Mouse (Mus musculus) limb, embryonic 10.5 days (tissue): ENCODE results near the gene Oas1c. TPM values are rescaled to one million over a fixed set of nuclear protein-coding genes. Genes with fewer than 3 reads are reported as not detected.

Experiments used
- DNase-seq: peaks from one replicate; pipeline ENCODE4 v3.0.0-alpha.2; 2017; ENCODE audit warnings: low spot score
- H3K27ac ChIP-seq: fragments of 300-500 bp; sonication (generic); 2 replicates; pipeline ENCODE4 v1.5.1; 2016; ENCODE audit warnings: mild to moderate bottlenecking
- H3K27me3 ChIP-seq: fragments of 300-500 bp; sonication (generic); 2 replicates; pipeline ENCODE4 v1.6.1; 2016; ENCODE audit warnings: low read depth, mild to moderate bottlenecking; ENCODE audit not compliant: poor library complexity, severe bottlenecking
- H3K36me3 ChIP-seq: fragments of 300-500 bp; sonication (generic); 2 replicates; pipeline ENCODE4 v1.6.1; 2016; ENCODE audit warnings: mild to moderate bottlenecking, moderate library complexity
- H3K4me1 ChIP-seq: fragments of 300-500 bp; sonication (generic); 2 replicates; pipeline ENCODE4 v1.6.1; 2016
- H3K4me3 ChIP-seq: fragments of 300-500 bp; sonication (generic); 2 replicates; pipeline ENCODE4 v1.5.1; 2016; ENCODE audit warnings: mild to moderate bottlenecking, moderate library complexity
- H3K9me3 ChIP-seq: fragments of 300-500 bp; sonication (generic); replicated peaks from 2 replicates; pipeline ENCODE4 v1.6.1; 2016; ENCODE audit warnings: mild to moderate bottlenecking
- WGBS: fragments of 180-500 bp; shearing (Covaris S2); methylation state at CpG from one replicate; pipeline ENCODE4 v1.1.7; 2016; 5-methylcytosine and 5-hydroxymethylcytosine counted together
- microRNA-seq: library from miRNA; unstranded; fragments of <30 nt; microRNA quantifications from one replicate; pipeline ENCODE4, GENCODE M21; 2017
- polyA plus RNA-seq: library from polyadenylated mRNA; unstranded; fragments of >200 nt; fragmentation: Nextera tagmentation; extraction: Ambion mirVana; gene quantifications from 2 replicates; pipeline ENCODE4 v1.2.1, GENCODE M21; 2016

Oas1c gene
- polyA plus RNA-seq, 1 experiment from 2014 or later: 0.43 TPM

DNA sequence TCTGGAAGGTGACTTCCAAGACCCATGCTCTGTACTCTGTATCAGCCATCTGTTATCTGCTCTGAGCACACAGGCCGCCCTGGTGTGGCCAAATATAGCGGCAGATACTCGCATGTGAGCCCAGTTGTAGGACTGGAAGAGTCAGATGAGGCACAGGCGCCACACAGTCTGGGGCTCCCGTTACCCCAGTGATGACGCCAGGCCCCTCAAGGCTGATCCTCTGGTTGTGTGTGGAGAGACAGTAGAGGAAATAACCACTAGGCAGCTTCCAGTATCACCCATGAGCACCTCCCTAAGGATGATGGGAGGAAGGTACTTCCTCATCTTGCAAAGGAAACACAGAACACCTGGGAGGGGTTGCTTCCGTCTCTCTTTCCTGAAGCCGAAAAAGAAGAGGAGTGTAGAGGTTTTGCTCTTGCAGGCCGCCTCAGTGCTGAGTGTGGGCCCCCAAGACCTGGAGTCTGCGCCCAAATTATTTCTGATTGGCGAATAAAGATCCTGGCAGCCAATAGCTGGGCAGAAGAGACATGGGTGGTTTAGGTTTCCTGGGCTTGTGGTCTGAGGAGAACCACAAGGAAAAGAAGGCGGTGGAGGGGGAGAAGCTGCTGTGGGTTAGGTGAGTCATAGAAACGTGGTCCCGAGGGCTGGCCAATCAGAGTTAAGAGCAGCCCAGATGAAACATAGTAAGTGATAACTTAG lies 36.9 kb downstream of the Oas1c start:
- Histone ChIP-seq H3K4me1 (peaks cover 16% of the 10 kb centered on the region; the same call in 1 of the 2 replicates), H3K27me3 (no peaks in the 10 kb centered on the region), H3K9me3 (no peaks in the 10 kb centered on the region), H3K4me3 (no peak overlapping the region), H3K27ac (no peak overlapping the region), H3K36me3 (no peaks in the 10 kb centered on the region)
- 84% methylated on average over 14 of the region's 14 CpGs for WGBS
- DNase-seq: no peak

DNA sequence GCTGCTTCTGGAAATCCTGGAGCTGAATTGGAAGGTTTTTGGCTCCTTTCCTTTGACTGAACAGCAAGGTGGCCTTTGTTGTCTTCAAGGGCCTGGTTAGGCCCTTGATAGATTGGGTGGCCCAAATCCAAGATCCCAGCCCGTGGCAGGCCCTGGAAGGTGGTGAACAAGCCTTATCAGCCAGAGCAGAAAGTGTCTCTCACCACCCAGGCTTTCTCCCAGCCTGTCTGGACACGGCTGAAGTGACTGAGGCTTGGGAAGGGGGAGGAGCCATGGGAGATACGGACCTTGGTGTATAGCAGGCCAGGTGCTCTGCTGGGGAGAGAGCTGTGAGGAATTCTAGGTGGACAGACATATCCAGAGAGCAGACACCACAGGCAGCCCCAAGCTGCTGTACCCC lies 42.9 kb downstream of the Oas1c start:
- H3K36me3 ChIP-seq: no peaks in the 10 kb centered on the region
- H3K27ac ChIP-seq: no peak overlapping the region
- no peaks in the 10 kb centered on the region for H3K9me3 ChIP-seq
- no peaks in the 10 kb centered on the region for H3K4me1 ChIP-seq
- H3K27me3 ChIP-seq: no peaks in the 10 kb centered on the region
- no peak for DNase-seq
- H3K4me3 ChIP-seq: no peak overlapping the region
- 82% methylated on average over 3 of the region's 3 CpGs for WGBS

DNA sequence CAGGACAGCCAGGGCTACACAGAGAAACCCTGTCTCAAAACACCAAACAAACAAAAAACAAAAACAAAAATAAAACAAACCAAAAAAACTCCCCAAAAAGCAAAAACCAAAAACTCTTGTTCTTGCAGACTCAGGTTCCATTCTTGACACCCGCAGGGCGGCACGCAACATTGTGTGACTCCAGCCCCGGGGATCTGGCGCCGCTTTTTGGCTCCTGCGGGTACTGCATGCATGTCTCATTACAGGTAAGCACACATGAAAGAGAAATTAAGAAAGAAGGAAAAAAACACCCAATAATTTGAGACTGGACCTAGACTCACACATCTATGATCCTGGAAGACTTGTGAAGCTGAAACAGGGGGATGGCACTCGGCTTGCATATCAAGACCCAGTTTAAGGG lies 47.3 kb downstream of the Oas1c start:
- H3K36me3 ChIP-seq: no peaks in the 10 kb centered on the region
- 75% methylated on average over 8 of the region's 8 CpGs for WGBS
- no peak for DNase-seq
- H3K27ac ChIP-seq: no peak overlapping the region
- peaks cover 9% of the 10 kb centered on the region for H3K4me1 ChIP-seq
- H3K27me3 ChIP-seq: peaks cover 10% of the 10 kb centered on the region; the same call in 1 of the 2 replicates
- no peak overlapping the region for H3K4me3 ChIP-seq
- H3K9me3 ChIP-seq: no peaks in the 10 kb centered on the region

DNA sequence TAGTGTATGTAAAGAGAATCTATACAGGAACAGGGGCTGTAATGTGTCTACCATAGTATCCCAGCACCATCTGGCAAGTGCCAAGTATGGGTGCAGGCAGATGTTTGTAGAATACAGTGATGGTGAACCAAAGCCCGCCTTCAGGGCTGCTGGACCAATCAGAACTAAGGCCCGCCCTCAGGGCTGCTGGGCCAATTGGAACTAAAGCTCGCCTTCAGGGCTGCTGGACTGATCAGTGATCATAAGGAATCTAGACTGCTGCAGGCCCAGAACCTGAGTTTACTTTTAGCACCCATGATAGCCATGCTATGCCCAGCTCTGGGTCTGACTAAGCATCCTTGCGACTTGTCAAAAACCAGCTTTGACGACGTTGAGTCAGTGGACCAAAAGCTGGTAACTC lies 50.4 kb downstream of the Oas1c start:
- WGBS: 25% methylated on average over 6 of the region's 6 CpGs
- H3K4me3 ChIP-seq: 0 out of 2 replicates have a peak overlapping the region, but pooled peaks have one; percentile 7
- peaks cover 15% of the 10 kb centered on the region; the same call in 1 of the 2 replicates for H3K27me3 ChIP-seq
- H3K4me1 ChIP-seq: peaks cover 9% of the 10 kb centered on the region
- no peaks in the 10 kb centered on the region for H3K36me3 ChIP-seq
- no peaks in the 10 kb centered on the region for H3K9me3 ChIP-seq
- H3K27ac ChIP-seq: no peak overlapping the region
- peak; percentile 37 for DNase-seq

DNA sequence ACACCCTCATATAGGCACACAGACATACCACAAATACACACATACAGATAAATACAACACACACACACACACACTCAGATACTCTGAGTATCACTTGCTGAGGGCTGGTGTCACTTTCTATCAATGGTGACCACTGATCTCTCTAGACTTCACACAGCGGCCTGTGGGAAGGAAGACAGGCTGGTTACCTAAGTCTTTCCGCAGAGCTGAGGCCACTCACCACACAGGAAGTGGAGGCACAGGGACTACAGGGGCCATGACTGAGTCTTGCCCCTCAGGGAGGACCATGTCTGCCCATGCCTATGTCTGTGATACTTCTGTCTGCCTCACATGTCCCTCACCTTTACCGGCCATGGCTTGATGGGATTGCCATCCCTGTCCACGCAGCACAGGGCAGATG lies 58.1 kb downstream of the Oas1c start:
- no peaks in the 10 kb centered on the region for H3K4me1 ChIP-seq
- 87% methylated on average over 4 of the region's 4 CpGs for WGBS
- no peak for DNase-seq
- H3K4me3 ChIP-seq: no peak overlapping the region
- no peaks in the 10 kb centered on the region for H3K36me3 ChIP-seq
- H3K27ac ChIP-seq: no peak overlapping the region
- H3K9me3 ChIP-seq: no peaks in the 10 kb centered on the region
- H3K27me3 ChIP-seq: no peaks in the 10 kb centered on the region

DNA sequence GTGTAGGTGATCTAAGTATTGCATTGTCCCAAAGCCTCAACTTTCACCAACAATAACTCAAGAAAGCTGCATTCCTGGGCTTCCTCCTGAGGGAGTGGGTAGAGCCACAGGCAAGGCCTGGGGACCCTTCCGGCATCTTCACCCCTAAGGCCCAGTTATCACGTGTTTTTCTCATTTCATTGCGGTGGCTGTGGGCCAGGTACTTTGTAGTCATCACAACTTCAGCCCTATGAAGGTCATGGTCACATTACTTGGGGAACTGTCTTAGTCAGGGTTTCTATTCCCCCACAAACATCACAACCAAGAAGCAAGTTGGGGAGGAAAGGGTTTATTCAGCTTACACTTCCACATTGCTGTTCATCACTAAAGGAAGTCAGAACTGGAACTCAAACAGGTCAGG lies 59.5 kb downstream of the Oas1c start:
- Histone ChIP-seq H3K9me3 (no peaks in the 10 kb centered on the region), H3K4me1 (no peaks in the 10 kb centered on the region), H3K27ac (no peak overlapping the region), H3K4me3 (no peak overlapping the region), H3K36me3 (no peaks in the 10 kb centered on the region), H3K27me3 (no peaks in the 10 kb centered on the region)
- 85% methylated on average over 3 of the region's 3 CpGs for WGBS
- DNase-seq: no peak

DNA sequence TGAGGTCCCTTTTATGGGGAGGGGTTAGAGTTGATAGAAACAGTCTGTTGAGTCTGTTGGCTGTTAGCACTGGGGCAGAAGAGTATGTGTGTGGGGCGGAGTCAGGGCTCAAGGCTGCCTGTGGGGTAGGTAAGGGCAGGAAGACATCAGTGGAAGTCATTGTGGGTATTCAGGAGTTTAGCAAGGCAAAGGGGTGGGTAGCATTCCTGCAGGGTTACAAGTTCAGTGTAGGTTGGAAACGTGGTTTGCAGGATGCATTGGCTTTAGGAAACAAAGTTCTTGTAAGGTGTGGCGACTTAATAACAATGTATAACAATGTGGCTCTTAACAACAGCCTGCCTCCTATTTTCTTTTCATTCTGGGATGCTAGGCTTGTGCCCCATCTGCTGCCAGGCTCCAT lies 61.1 kb downstream of the Oas1c start:
- DNase-seq: no peak
- Histone ChIP-seq H3K36me3 (no peaks in the 10 kb centered on the region), H3K27ac (no peak overlapping the region), H3K27me3 (no peaks in the 10 kb centered on the region), H3K4me3 (no peak overlapping the region), H3K9me3 (no peaks in the 10 kb centered on the region), H3K4me1 (no peaks in the 10 kb centered on the region)
- 75% methylated on average over 3 of the region's 3 CpGs for WGBS

Small RNA genes lying within 50 kb of the gene (microRNA-seq; reads per million reads assigned to microRNA genes)
- not detected for gene Gm22907

Other genes starting within 250 kb of the Oas1c start
- 12.3 and 13.2 TPM in 2 replicates for gene Tpcn1, start 223.8 kb downstream of the Oas1c start, polyA plus RNA-seq
- 0.30 and 0.41 TPM in 2 replicates for gene Iqcd, start 223.5 kb downstream of the Oas1c start, polyA plus RNA-seq
- gene Rita1, start 199.9 kb downstream of the Oas1c start, polyA plus RNA-seq: 17.5 and 19.5 TPM in 2 replicates
- gene Ddx54, start 199.8 kb downstream of the Oas1c start, polyA plus RNA-seq: 58.1 and 62.6 TPM in 2 replicates
- not detected in 2 replicates for gene Cfap73, start 178.3 kb downstream of the Oas1c start, polyA plus RNA-seq
- 0.13 and 0.36 TPM in 2 replicates for gene Rasal1, start 163.7 kb downstream of the Oas1c start, polyA plus RNA-seq
- 0.84 and 1.7 TPM in 2 replicates for gene Dtx1, start 100.6 kb downstream of the Oas1c start, polyA plus RNA-seq
- not detected in 2 replicates for gene Oas2, start 62.7 kb downstream of the Oas1c start, polyA plus RNA-seq
- 0.14 TPM in 1 of 2 replicates, not detected in the other for gene Oas3, start 34.9 kb downstream of the Oas1c start, polyA plus RNA-seq
- gene Oas1e, start 17.0 kb downstream of the Oas1c start, polyA plus RNA-seq: not detected in 2 replicates
- not detected in 2 replicates for gene Oas1f, start 34.9 kb upstream of the Oas1c start, polyA plus RNA-seq
- gene Oas1h, start 48.9 kb upstream of the Oas1c start, polyA plus RNA-seq: not detected in 2 replicates
- 0.19 TPM in 1 of 2 replicates, not detected in the other for gene Oas1g, start 75.1 kb upstream of the Oas1c start, polyA plus RNA-seq
- 0.48 and 0.58 TPM in 2 replicates for gene Oas1a, start 95.0 kb upstream of the Oas1c start, polyA plus RNA-seq
- not detected in 2 replicates for gene Oas1d, start 102.0 kb upstream of the Oas1c start, polyA plus RNA-seq
- not detected in 2 replicates for gene Rph3a, start 197.6 kb upstream of the Oas1c start, polyA plus RNA-seq